Mouse (Mus musculus) naive thymus-derived CD4-positive, alpha-beta T cell, adult 5 months (primary cell): ENCODE measurements around the gene Nyap1. TPM values are rescaled to one million over a fixed set of nuclear protein-coding genes. Genes with fewer than 3 reads are reported as not detected.

Experiments
- polyA plus RNA-seq: library from polyadenylated mRNA; unstranded; fragments of 100-300 nt; shearing (Covaris generic); gene quantifications from one replicate; pipeline ENCODE4 v1.2.1, GENCODE M21; 2017

Nyap1 gene
- polyA plus RNA-seq, result 0.72 TPM

DNA sequence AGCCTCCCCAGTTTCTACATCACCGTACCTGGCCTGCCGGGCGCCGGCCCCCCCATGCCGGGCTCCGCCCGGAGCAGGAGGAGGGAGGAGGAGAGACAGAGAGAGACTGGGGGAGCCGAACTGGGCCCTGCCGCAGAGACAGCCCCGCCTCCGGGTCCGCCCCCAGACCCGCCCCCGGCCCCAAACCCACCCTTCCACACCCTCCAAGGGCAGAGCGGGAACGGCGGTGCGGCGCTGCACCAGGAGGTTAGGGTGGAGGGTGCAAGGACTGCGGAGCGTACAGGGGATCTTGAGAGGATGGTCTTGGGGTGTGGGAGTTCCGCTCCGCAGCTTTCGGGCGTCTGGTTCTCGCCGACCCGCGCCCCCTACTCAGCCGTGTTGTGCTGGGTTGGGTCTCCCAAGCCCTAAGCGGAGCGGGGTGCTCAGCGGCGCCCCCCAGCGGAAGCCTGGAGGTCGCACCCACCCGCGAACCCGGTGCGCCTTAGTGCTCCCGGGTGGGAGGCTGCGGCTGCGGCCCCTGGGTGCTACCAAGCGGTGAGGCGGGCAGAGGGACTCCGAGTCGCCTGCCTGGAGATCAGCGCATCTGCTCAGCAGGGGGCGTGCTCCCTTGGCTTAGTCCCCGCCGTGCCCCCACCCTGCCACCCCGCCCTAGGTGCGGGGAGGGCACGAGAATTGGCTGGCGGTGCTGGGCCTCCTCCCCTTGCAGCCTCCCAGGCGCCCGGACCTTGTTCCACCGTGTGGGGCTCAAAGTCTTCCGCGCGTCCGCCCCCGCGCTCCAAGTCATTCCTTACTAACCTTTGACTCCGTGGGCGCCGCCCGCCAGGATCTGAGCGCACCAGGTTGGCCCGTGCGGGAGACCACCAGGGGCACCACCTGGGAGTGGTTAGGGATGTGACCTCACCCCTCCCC lies at the start of gene Nyap1:
Nyap1 (minus strand) TSS at position 585 of the 909 bp plus-strand sequence.

DNA sequence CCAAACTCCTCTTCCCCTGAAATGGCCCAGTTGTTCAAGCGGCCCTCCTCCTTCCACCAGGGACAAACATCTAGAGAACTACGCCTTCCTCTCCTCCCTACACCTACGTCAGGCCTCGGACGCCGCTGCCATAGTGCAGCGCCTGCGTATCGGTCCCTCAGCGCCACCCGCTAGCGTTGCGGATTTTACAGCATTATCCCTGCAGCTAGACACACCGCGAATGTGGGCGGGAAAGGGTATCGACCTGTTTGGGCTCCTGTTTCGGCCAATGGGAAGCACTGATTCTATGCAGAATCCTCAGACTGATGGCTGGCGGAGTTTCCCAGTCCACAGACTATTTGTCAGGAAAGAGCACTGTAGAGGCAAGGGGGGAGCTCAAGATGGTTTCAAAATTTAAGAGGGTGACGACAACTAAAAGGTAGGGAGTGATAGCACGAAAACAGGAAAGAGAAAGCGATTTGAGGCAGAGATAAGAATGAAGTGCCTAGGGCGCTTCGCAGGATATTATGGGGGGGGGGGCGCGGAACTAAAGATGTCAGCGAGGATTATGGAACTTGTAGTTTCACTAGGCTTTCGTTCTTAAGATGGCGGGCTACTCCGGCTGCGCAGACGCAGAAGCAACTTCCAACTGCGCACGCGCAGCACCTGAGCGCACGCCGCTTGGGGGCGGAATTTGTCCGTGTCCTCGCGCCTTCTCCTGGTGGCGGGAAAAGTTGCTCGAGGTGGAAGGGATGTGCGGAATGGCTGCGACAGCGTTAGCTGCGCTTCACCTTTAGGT lies 45.9 kb upstream of the Nyap1 start, which contains the start of the genes Mepce and Zcwpw1:
Mepce (minus strand) TSS at position 505 of the 778 bp plus-strand sequence.
Zcwpw1 (plus strand) TSS at position 648 of the 778 bp plus-strand sequence.

GRCm38 (mm10) chr5:137778635-137779034 lies 37.2 kb upstream of the Nyap1 start, which contains the start of gene Ppp1r35:
Ppp1r35 (plus strand) TSS chr5:137778849.

GRCm38 (mm10) chr5:137745214-137746171 lies 4.1 kb upstream of the Nyap1 start, which contains the start of gene Tsc22d4:
Tsc22d4 (plus strand) TSS chr5:137745730.

DNA sequence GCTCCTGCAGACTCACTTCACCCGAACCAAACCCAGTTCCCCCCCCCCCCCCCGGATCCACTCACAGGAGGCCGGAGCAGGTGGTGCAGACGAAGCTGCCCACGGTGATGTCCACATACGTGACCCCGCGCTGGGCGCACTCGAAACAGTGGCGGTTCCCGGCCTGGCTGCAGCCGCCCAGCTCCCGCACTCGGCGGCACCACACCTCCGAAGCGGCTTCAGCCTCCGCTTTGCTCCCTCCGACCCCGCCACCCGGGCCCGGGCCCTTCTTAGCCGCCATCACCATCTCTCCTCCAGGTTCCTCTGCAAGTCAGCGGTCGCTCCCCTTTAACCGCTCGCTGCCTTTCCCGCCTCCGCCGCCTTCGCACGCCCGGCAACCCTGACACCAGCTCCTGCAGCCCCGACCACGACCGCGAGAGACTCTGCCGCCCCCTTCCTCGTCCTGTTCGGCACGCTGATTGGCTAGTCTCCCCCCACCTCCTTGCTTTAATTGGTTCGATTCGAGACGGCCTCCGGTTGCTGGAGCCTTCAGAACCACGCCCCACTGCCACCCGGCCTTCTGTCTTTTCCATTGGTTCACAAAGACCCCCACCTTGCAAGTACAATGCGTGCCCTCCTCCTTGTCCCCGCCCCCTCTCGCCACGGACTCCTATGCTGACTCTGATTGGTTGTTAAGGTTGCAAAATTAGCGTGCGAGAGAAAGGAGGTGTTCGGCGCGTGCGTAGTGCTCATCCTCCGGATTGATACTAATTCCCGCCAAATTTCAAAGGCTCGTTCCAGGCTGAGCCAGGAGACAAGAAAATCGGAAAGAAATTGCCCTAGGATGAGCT lies 56.9 kb downstream of the Nyap1 start, which contains the start of gene Agfg2:
Agfg2 (minus strand) TSS at position 433 of the 830 bp plus-strand sequence.

Other genes starting within 250 kb of the Nyap1 start
- 28.8 TPM for gene Pop7, start 239.1 kb downstream of the Nyap1 start, polyA plus RNA-seq
- gene Gigyf1, start 223.1 kb downstream of the Nyap1 start, polyA plus RNA-seq, result 24.3 TPM
- not detected for gene Epo, start 208.4 kb downstream of the Nyap1 start, polyA plus RNA-seq
- 183 TPM for gene Gnb2, start 208.1 kb downstream of the Nyap1 start, polyA plus RNA-seq
- gene Actl6b, start 188.1 kb downstream of the Nyap1 start, polyA plus RNA-seq, result not detected
- gene Tfr2, start 171.8 kb downstream of the Nyap1 start, polyA plus RNA-seq, result not detected
- gene Mospd3, start 140.5 kb downstream of the Nyap1 start, polyA plus RNA-seq, result 51.6 TPM
- gene Pcolce, start 127.8 kb downstream of the Nyap1 start, polyA plus RNA-seq, result 1.5 TPM
- 0.86 TPM for gene Fbxo24, start 112.6 kb downstream of the Nyap1 start, polyA plus RNA-seq
- gene Lrch4, start 112.5 kb downstream of the Nyap1 start, polyA plus RNA-seq, result 287 TPM
- 55.4 TPM for gene Gm20605, start 112.4 kb downstream of the Nyap1 start, polyA plus RNA-seq
- gene Sap25, start 100.3 kb downstream of the Nyap1 start, polyA plus RNA-seq, result 125 TPM
- gene Irs3, start 95.9 kb downstream of the Nyap1 start, polyA plus RNA-seq, result not detected
- gene Agfg2, start 56.9 kb downstream of the Nyap1 start, polyA plus RNA-seq, result 24.8 TPM
- gene Tsc22d4, start 4.1 kb upstream of the Nyap1 start, polyA plus RNA-seq, result 179 TPM
- 48.8 TPM for gene Ppp1r35, start 37.2 kb upstream of the Nyap1 start, polyA plus RNA-seq
- 81.3 TPM for gene Mepce, start 46.0 kb upstream of the Nyap1 start, polyA plus RNA-seq
- gene Zcwpw1, start 46.2 kb upstream of the Nyap1 start, polyA plus RNA-seq, result 20.9 TPM
- gene Pilra, start 94.7 kb upstream of the Nyap1 start, polyA plus RNA-seq, result 0.24 TPM
- gene Pilrb1, start 116.5 kb upstream of the Nyap1 start, polyA plus RNA-seq, result not detected
- gene Pilrb2, start 130.2 kb upstream of the Nyap1 start, polyA plus RNA-seq, result not detected
- not detected for gene Cyp3a13, start 180.0 kb upstream of the Nyap1 start, polyA plus RNA-seq
- not detected for gene Gjc3, start 221.5 kb upstream of the Nyap1 start, polyA plus RNA-seq
- not detected for gene Azgp1, start 239.9 kb upstream of the Nyap1 start, polyA plus RNA-seq